ENCODE assay signal across 33 mouse cellular contexts in the genomic region with DNA sequence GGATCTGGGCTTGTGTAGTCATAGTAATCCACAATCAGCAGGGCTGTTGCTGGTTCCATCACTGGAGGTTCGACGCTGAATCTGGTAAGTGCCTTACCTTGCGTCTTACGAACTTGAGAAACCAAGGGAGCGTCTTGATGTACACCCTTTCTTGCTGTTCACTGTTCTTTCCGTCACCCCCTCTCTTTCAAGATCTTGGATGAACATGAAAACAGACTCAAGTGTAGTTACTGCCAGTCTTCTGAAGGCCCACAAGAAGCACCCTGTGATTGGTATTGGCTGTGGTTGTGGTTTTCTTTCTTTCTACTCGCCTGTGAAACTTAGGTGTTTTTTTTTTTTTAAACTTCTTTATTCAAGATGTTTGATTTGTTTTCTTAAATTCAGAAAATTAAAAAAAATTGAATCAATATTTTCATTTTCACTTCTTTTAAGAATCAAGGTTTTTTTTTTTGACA. TPM values are rescaled to one million over a fixed set of nuclear protein-coding genes. Genes with fewer than 3 reads are reported as not detected.
A peak's percentile ranks its signal among the peaks of the same experiment; 100 is the strongest.
DNase-seq lines count a peak whose midpoint lies in the region; ATAC-seq lines count a peak whose summit lies in the region.
"Had no signal": no experiment of that assay in that cellular context is flagged by ENCODE, and none has a peak within 500 bp of the region (broad histone marks: within the 10 kb centered on the region; RNA-seq: fewer than 3 reads in every experiment).

A gene (minus strand): TSS at position 405 of the 455 bp plus-strand sequence.

- peak; percentile 61 for DNase-seq in CD4-positive helper T cell, adult 2 months (ENCODE audit: low read depth, low spot score)
- no peak for DNase-seq in embryo, embryonic 10.5 days (ENCODE audit: low spot score)
- DNase-seq in layer of hippocampus, postnatal 25 days (ENCODE audit: extremely low spot score in 1 of 2, low spot score in 1 of 2): no peak
- DNase-seq in kidney, adult 18-20 months: no peak
- DNase-seq: adrenal gland, postnatal 10 days; B cell, adult 2 months; cerebellum, adult 11 months; cerebellum, adult 2 months; cerebellum, adult 9-11 months; cerebellum, postnatal 25 days; embryo, embryonic 11 days; gastrocnemius, postnatal 14 days had no signal

- ATAC-seq in CD4-positive, CD25-positive, alpha-beta regulatory T cell, adult 4 months: peak; percentile 36
- ATAC-seq in activated CD4-positive, CD25-positive, alpha-beta regulatory T cell, adult 4 months: peak; percentile 37
- ATAC-seq in megakaryocyte, adult 5-6 weeks (ENCODE audit: poor library complexity, severe bottlenecking): peak; percentile 19; the same call in 1 of the 2 replicates
- ATAC-seq: forebrain, embryonic 13.5 days; forebrain, embryonic 16.5 days; intestine, embryonic 16.5 days had no signal

RNA-seq across cellular contexts. Expression of the gene that starts here (rescaled TPM):
- 10 to 100 TPM; 35.4 to 55.3 TPM for polyA plus RNA-seq in CD4-positive, CD25-positive, alpha-beta regulatory T cell, adult 4 months (2017; shearing (Covaris generic))
- polyA plus RNA-seq in activated CD4-positive, CD25-positive, alpha-beta regulatory T cell, adult 4 months (2017; shearing (Covaris generic)): 10 to 100 TPM; 22.6 to 23.4 TPM
- 1.8 and 3.1 TPM in 2 replicates for total RNA-seq in megakaryocyte, adult 5-6 weeks (2015)
- total RNA-seq in megakaryocyte, adult 5-6 weeks (2017): 4.2 and 6.7 TPM in 2 replicates
- not detected for total RNA-seq in layer of hippocampus, postnatal 25 days (2021)
- total RNA-seq: adrenal gland, adult 18-20 months; adrenal gland, postnatal 10 days; adrenal gland, postnatal 4 days; common myeloid progenitor, adult 5-6 weeks; gastrocnemius, adult 18-20 months; gastrocnemius, postnatal 14 days; gastrocnemius, postnatal 4 days; heart, adult 8-10 months; heart, postnatal 25 days; hematopoietic stem cell, adult 5-6 weeks; MEL had no signal
- polyA plus RNA-seq: cerebellum, adult 2 months; embryonic facial prominence, embryonic 10.5 days; erythroblast, embryonic 14.5 days; forebrain, embryonic 13.5 days; forebrain, embryonic 16.5 days; heart, embryonic 11.5 days; heart, embryonic 14.5 days; hindbrain, embryonic 12.5 days; hindbrain, embryonic 15.5 days had no signal
